Mouse (Mus musculus): Measurements from ENCODE around the gene Cym. TPM values are rescaled to one million over a fixed set of nuclear protein-coding genes. Genes with fewer than 3 reads are reported as not detected.

Cym gene
- total RNA-seq (2021), result not detected
- long read RNA-seq, experiment 1, result 0 reads
- long read RNA-seq, experiment 2, result 0 reads

- no peak for DNase-seq (ENCODE audit: low spot score)
Measured at GRCm38 (mm10) chr3:107221608-107222007, at the start of gene Cym. Cym (minus strand) TSS chr3:107221732.

- no peak for DNase-seq (ENCODE audit: low spot score)
Measured at GRCm38 (mm10) chr3:107266814-107267345, 45.3 kb upstream of the Cym start.

GRCm38 (mm10) chr3:107261851-107262165 lies 40.3 kb upstream of the Cym start:
- peak; percentile 49 for DNase-seq (ENCODE audit: low spot score)

GRCm38 (mm10) chr3:107260956-107261850 lies 39.7 kb upstream of the Cym start:
- peak; percentile 43 for DNase-seq (ENCODE audit: low spot score)

- no peak for DNase-seq (ENCODE audit: low spot score)
Measured at GRCm38 (mm10) chr3:107257924-107258323, 36.4 kb upstream of the Cym start.

- peak; percentile 37 for DNase-seq (ENCODE audit: low spot score)
Measured at GRCm38 (mm10) chr3:107256724-107257123, 35.2 kb upstream of the Cym start.

- DNase-seq (ENCODE audit: low spot score), result no peak
Measured at GRCm38 (mm10) chr3:107255992-107256391, 34.5 kb upstream of the Cym start.

- DNase-seq (ENCODE audit: low spot score), result no peak
Measured at GRCm38 (mm10) chr3:107253925-107254324, 32.4 kb upstream of the Cym start.

- no peak for DNase-seq (ENCODE audit: low spot score)
Measured at GRCm38 (mm10) chr3:107252035-107252434, 30.5 kb upstream of the Cym start.

- DNase-seq (ENCODE audit: low spot score), result no peak
Measured at GRCm38 (mm10) chr3:107250320-107250719, 28.8 kb upstream of the Cym start.

- no peak for DNase-seq (ENCODE audit: low spot score)
Measured at GRCm38 (mm10) chr3:107249042-107249441, 27.5 kb upstream of the Cym start.

- no peak for DNase-seq (ENCODE audit: low spot score)
Measured at GRCm38 (mm10) chr3:107246876-107247275, 25.3 kb upstream of the Cym start.

- DNase-seq (ENCODE audit: low spot score), result no peak
Measured at GRCm38 (mm10) chr3:107241389-107242094, 20.0 kb upstream of the Cym start.

GRCm38 (mm10) chr3:107239607-107240006 lies 18.1 kb upstream of the Cym start, which contains the start of gene Prok1:
Prok1 (minus strand) TSS chr3:107239707.
- no peak for DNase-seq (ENCODE audit: low spot score)

GRCm38 (mm10) chr3:107238471-107238980 lies 17.0 kb upstream of the Cym start:
- no peak for DNase-seq (ENCODE audit: low spot score)

- no peak for DNase-seq (ENCODE audit: low spot score)
Measured at GRCm38 (mm10) chr3:107238051-107238450, 16.5 kb upstream of the Cym start.

- no peak for DNase-seq (ENCODE audit: low spot score)
Measured at GRCm38 (mm10) chr3:107233945-107234344, 12.4 kb upstream of the Cym start.

- DNase-seq (ENCODE audit: low spot score), result peak; percentile 85
Measured at GRCm38 (mm10) chr3:107233351-107233813, 11.8 kb upstream of the Cym start.

- DNase-seq (ENCODE audit: low spot score), result no peak
Measured at GRCm38 (mm10) chr3:107231202-107231601, 9.7 kb upstream of the Cym start.

GRCm38 (mm10) chr3:107230527-107230926 lies 9.0 kb upstream of the Cym start, which contains the start of gene A630076J17Rik:
A630076J17Rik (plus strand) TSS chr3:107230614.
- DNase-seq (ENCODE audit: low spot score), result no peak

GRCm38 (mm10) chr3:107229822-107230221 lies 8.3 kb upstream of the Cym start:
- no peak for DNase-seq (ENCODE audit: low spot score)

- no peak for DNase-seq (ENCODE audit: low spot score)
Measured at GRCm38 (mm10) chr3:107229221-107229620, 7.7 kb upstream of the Cym start.
